Mouse (Mus musculus): ENCODE measurements around the gene Apoe.

Apoe gene

DNA sequence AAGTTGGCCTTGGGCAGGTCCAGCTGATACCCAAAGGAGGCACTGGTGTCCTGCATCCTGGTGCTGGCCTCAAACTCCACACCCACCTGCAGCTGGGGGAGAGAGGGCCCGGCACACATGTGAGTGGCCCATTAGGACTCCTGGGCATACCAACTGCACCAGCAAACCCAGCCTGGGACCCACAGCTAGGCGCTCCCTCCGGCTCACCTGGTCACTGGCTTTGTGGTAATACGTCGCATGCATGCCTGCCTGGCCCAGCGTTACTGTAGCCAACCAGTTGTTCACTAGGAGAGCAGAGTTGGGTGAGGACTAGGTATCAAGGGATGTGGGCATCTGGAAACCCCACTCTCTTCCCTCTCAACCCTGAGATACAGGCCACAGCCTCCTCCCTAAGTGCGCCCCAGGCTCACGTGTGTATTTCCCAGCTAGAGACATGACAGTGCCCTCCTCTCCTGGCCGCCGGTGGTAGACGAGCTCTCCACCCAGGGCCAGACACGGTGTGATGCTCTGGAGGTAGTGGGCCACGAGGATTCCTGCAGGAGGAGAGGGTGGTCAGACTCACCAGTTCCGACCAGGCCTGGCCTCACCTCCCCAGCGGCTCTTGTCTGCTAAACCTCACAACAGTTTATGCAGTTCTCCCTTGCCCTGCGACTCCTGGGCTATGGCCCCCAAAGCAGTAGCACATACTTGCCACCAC, 4.0 kb upstream of the Apoe start:
- H3K36me3 ChIP-seq (ENCODE audit: control insufficient read depth, insufficient read depth, low read length, poor library complexity, severe bottlenecking), result 0 out of 2 replicates have a peak, but pooled peaks cover under 1% of the 10 kb centered on the region
- no peak for DNase-seq (ENCODE audit: low read depth, low spot score)
- H3K27me3 ChIP-seq (ENCODE audit: control insufficient read depth, insufficient read depth, low read length, poor library complexity, severe bottlenecking), result no peaks in the 10 kb centered on the region

DNA sequence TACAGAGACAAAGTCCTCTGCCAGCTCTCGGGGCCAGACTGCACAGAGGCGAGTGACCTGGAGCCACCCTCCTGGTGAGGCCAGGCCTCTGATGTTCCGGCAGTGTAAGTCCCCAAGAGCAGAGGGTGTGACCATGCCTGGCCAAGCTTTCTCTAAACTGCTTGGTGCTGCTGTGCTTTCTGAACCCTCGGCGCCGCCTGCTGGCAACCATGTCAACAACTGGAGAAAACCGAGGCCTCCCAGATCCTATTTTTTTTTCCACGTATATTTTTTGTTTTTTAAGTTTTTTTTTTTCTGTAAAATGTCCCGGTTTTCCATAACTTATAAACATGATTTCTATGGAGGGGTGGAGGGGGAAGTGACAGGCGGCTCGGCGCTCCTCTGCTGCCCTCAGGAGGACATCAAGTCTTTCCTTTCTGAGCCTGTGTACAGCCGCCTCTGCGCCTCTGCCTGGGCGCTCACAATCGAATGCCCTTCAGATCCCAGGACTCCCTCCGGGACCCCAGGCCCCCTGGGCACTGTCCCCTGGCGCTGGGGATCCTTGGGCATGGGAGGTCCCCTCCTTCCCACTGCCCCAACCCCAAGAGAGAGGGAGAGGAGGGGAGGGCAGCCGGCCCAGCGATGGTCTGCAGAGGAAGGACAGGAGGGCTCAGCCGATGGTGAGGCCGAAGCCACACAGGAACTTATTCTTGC, 2.2 kb upstream of the Apoe start:
- peak; percentile 72 for DNase-seq (ENCODE audit: low read depth, low spot score)
- Histone ChIP-seq H3K36me3 (ENCODE audit: control insufficient read depth, insufficient read depth, low read length, poor library complexity, severe bottlenecking) (no peaks in the 10 kb centered on the region), H3K27me3 (ENCODE audit: control insufficient read depth, insufficient read depth, low read length, poor library complexity, severe bottlenecking) (no peaks in the 10 kb centered on the region)

DNA sequence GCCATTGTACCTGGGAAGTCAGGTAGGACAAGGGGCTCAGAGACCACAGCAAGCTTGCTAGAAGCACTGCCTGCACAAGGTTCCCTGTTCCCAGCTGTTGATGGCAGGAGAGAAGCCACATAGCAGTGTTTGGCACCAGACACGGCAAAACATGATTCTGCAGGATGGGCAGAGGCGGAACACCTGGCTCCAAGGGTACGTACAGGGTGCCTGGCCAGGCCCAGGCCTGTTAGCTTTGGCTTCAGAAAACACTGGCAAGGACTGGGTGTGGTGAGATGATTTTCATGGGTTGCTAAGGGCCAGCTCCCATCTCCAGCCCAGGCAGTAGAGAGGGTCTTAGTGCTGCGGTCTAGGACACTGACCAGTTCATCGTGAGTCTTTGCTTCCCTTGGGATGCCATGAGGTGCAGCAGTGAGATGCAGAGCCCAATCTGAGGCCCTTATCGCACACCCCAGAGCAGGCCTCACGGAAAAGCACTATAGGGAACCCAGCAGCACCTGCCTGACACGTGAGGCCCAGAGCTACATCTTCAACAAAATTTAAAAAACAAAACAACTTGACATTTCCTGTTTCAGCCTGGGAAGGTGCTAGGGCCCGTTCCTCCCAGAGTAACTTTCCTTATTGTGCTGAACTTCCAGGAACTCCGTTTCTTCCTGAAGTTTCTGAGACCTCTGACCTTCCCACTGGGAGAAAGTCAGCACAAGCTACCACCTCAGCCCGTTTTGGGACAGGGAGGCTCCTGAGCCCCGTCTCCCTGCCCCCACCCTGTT, 1.5 kb upstream of the Apoe start:
- no peaks in the 10 kb centered on the region for H3K36me3 ChIP-seq (ENCODE audit: control insufficient read depth, insufficient read depth, low read length, poor library complexity, severe bottlenecking)
- H3K27me3 ChIP-seq (ENCODE audit: control insufficient read depth, insufficient read depth, low read length, poor library complexity, severe bottlenecking), result no peaks in the 10 kb centered on the region
- peak; percentile 43 for DNase-seq (ENCODE audit: low read depth, low spot score)

DNA sequence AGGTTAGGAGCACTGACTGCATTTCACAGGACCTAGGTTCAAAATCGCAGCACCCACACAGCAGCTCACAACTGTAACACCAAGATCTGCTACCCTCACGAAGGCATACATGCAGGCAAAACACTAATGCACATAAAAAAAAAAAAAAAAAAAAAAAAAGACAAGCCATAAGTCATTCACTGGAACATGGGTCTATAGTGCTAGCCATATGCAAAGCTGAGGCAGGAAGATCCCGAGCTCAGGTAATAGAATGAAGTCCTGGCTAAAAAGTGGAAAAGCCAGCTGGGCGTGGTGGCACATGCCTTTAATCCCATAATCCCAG, 800 bp upstream of the Apoe start:
- H3K36me3 ChIP-seq (ENCODE audit: control insufficient read depth, insufficient read depth, low read length, poor library complexity, severe bottlenecking), result no peaks in the 10 kb centered on the region
- H3K27me3 ChIP-seq (ENCODE audit: control insufficient read depth, insufficient read depth, low read length, poor library complexity, severe bottlenecking), result no peaks in the 10 kb centered on the region
- no peak for DNase-seq (ENCODE audit: low read depth, low spot score)

DNA sequence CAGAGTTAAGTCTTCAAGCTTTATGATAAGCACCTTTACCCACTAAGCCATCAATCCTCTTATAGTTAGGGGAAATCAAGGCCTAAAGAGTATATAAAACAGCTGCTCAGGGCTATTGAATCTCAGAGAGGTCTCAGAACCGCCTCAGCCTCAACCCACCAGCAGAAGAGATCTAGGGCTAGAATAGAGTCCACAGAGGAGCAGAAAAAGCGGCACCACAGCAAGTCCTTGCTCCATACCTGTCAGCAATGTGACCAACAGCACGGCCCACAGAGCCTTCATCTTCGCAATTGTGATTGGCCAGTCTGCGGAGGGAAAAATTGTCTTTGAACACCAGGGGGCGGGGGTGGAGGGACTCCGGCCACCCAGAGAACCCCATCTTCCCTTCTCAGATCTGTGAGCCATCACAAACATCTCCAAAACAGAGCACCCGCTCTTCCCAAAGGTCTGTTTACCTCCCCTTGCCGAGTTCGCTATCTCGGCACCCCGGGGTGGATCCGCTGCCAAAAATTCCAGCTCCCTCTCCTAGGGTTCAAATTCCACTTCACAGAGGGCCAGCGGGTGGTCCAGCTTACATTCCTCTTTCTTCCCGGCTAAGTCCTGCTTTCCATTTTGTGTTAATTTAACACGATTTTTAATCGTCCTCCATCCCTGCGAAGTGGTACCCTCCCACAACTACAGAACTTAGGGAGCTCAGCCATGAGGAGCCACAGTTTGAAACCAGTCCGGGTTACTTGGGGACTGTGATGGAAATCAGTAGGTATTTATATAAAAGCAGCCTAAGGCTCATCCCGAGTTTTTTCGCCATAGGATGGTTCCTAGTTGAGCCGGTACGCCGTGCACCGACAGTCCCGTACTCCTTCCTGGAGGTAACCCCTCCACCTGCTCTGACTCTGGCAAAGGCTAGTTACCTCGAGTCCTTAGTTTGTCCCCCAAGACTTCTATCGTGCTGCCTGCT, 760 bp downstream of the Apoe start:
- no peaks in the 10 kb centered on the region for H3K36me3 ChIP-seq (ENCODE audit: control insufficient read depth, insufficient read depth, low read length, poor library complexity, severe bottlenecking)
- no peaks in the 10 kb centered on the region for H3K27me3 ChIP-seq (ENCODE audit: control insufficient read depth, insufficient read depth, low read length, poor library complexity, severe bottlenecking)
- DNase-seq (ENCODE audit: low read depth, low spot score), result peak; percentile 65

DNA sequence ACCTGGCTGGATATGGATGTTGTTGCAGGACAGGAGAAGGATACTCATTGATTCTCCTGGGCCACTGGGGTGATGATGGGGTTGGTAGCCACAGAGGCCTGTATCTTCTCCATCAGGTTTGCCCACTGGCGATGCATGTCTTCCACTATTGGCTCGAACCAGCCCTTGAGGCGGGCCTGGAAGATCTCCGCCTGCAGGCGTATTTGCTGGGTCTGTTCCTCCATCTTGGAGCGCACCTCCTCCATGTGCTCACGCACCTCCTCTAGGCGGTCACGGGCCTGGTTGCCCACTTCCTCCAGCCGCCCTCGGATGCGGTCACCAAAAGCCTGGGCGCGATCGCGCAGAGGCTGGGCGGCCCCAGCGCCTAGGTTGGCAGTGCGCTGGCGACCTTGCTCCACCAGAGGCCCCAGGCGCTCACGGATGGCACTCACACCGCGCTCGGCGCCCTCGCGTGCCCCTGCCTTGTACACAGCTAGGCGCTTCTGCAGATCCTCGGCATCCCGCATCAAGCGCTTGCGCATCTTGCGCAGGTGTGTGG, 2.6 kb downstream of the Apoe start:
- Histone ChIP-seq H3K27me3 (ENCODE audit: control insufficient read depth, insufficient read depth, low read length, poor library complexity, severe bottlenecking) (no peaks in the 10 kb centered on the region), H3K36me3 (ENCODE audit: control insufficient read depth, insufficient read depth, low read length, poor library complexity, severe bottlenecking) (no peaks in the 10 kb centered on the region)
- no peak for DNase-seq (ENCODE audit: low read depth, low spot score)

DNA sequence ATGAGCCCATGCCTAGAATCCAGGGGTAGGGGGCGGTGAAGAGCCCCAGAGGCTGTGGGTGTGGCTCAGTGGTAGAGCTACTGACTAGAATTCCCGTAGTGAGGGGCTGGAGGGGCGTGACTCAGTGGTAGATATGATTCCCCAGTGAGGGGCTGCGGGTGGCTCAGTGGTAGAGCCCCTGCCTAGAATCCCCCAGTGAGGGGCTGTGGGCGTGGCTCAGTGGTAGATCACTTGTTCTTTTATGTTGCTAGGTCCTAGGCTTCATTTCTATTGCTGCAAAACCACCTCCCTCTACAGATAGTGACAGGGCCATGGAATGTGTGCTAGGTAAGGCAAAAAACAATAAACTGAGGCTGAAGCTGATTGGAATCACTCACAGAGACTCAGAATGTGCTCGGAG, 3.1 kb downstream of the Apoe start:
- Histone ChIP-seq H3K36me3 (ENCODE audit: control insufficient read depth, insufficient read depth, low read length, poor library complexity, severe bottlenecking) (no peaks in the 10 kb centered on the region), H3K27me3 (ENCODE audit: control insufficient read depth, insufficient read depth, low read length, poor library complexity, severe bottlenecking) (no peaks in the 10 kb centered on the region)
- DNase-seq (ENCODE audit: low read depth, low spot score), result no peak

DNA sequence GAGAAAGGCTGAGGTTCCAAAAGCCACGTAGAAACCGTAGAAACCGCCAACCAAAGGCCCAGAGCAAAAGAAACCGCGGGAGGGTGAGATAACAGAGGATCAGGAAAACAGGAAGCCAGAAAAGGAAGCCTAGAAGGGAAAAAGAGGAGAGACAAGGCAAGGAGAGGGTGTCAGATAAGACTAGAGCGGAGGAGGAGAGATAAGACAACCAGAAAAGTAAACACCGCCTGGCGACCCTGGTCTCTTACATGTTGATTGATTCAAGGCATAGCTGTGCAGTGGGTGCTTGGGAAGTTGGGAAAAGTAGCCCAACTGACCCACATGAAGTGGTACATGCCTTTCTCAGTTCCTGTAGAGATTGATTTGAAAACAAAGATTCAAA, 3.8 kb downstream of the Apoe start:
- DNase-seq (ENCODE audit: low read depth, low spot score), result no peak
- Histone ChIP-seq H3K36me3 (ENCODE audit: control insufficient read depth, insufficient read depth, low read length, poor library complexity, severe bottlenecking) (no peaks in the 10 kb centered on the region), H3K27me3 (ENCODE audit: control insufficient read depth, insufficient read depth, low read length, poor library complexity, severe bottlenecking) (no peaks in the 10 kb centered on the region)

DNA sequence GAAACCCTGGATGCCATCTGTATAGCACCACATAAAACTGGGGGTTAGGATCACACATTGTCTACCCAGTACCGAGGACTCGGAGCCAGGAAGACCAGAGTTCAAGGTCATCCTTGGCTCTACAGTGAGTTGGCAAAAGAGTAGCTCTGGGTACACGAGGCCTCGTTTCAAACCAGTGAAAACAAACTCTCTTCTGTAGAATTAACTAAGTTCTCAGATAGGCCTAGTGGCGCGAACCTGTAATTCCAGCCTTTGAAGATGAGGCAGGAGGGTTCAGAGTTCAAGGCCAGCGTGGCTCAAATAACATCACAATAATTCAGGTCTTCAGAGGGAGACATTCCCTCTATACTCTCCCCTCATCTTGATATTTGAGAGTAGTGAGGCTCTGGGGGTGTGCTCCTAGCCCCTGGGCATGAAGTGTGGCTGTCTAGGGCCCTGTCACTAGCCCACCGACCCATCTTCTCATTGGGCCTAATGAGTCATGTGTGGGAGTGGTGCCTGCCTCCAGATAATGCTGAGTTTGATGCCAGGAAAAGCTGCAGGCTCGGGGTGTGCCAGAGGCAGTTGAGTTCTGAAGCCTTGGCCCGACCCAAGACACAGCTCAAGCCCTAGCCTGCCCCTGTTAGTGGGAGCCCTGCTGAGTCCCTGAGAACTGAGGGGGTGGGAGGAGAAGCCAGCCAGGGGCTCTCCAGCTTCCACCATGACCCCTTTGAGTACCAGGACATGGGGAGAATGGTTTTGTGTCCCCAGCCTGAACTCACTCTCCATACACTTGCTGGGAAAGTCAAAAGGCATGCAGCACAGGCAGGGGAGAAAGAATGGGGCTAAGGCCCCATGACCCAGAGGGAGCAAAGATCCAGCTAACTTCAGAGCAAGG, 4.4 kb downstream of the Apoe start:
- Histone ChIP-seq H3K36me3 (ENCODE audit: control insufficient read depth, insufficient read depth, low read length, poor library complexity, severe bottlenecking) (no peaks in the 10 kb centered on the region), H3K27me3 (ENCODE audit: control insufficient read depth, insufficient read depth, low read length, poor library complexity, severe bottlenecking) (no peaks in the 10 kb centered on the region)
- no peak for DNase-seq (ENCODE audit: low read depth, low spot score)

DNA sequence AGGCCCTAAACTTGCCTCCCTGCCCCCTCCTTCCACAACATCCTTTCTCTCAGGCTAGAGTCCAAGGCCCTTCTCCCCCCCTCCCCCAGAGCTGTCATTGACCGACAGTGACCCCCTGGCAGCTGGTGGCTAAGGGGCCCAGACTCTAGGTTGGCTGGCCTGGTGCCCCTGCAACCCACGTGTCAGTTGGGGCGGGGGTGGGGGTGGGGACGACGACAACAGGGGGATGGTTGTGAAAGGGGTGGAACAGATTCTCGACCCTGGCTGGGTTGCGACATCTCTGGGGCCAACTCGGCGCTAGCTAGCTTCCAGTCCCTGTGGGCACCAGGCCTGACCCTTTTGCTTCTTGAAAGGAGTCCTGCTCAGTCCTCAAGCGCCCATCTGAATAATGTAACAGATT, 5.6 kb downstream of the Apoe start:
- DNase-seq (ENCODE audit: low read depth, low spot score), result no peak

DNA sequence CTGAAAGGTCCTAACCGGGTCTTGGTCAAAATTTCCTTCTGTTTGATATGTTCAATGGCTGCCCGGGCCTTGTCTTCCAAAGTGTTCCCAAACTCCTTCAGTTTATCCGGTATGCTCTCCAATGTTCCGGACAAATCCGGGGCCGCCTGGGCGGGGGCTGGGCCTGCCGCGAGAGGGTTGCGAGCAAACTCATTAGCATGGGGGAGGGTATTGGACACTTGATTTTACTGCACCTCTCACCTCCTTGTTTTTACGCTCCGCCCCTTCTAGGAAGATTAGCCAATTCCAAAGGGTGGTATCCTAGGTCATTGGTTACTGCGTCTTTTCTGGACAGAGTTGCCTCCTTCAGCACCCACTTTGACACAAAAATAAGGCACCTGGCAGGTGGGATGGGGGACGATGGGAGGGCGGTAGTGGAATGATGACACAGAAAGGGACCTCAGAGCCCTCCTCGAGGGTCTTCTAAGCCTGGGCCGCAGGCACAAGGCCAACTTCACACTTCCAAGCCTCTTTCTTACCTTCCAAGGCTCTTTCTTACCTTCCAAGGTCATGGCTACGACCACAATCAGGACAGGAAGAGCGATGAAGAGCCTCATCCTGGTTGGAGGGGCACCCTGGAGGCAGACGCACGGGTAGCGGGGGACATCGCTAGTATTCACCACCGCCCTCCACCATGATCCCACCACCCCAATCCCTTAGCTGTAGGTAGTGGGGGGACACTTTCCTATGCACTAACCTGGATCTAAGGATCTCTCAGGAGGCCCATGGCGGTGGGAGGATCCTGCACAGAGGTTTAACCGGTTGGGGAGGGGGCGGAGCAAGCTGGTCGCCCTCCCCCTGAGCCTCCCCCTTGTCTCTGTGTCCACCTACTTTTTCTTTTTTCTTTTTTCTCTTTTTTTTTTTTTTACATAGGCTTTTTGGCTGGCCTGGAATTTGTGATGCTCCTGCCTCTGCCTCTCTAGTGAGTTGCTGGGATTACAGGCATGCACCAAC, 6.8 kb downstream of the Apoe start, which contains the start of gene Apoc1:
Apoc1 (minus strand) TSS at position 788 of the 993 bp plus-strand sequence.
- H3K36me3 ChIP-seq (ENCODE audit: control insufficient read depth, insufficient read depth, low read length, poor library complexity, severe bottlenecking), result no peaks in the 10 kb centered on the region
- DNase-seq (ENCODE audit: low read depth, low spot score), result no peak

More for the DNA sequence above, 5.6 kb downstream of the Apoe start:
- Histone ChIP-seq H3K36me3 (ENCODE audit: control insufficient read depth, insufficient read depth, low read length, poor library complexity, severe bottlenecking) (no peaks in the 10 kb centered on the region), H3K27me3 (ENCODE audit: control insufficient read depth, insufficient read depth, low read length, poor library complexity, severe bottlenecking) (no peaks in the 10 kb centered on the region)

DNA sequence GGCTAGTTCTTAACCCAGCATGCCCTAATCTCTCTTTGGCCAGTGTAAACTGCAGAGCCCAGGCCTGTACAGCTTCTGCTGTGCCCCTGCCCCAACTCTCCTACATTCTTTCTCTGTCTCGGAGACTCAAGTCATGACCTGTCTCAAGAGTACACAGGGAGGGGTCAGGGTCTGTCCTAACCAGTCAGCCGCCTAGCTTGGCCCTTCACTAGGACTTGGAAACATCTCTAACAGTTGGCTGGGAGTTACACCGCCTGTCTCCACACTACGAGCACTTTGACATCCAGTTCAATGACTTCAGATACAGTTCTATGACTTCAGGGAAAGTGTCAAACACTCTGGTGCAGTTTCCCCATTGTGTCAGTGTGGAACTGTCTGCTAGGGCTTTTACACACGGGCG, 7.6 kb downstream of the Apoe start:
- no peak for DNase-seq (ENCODE audit: low read depth, low spot score)
- H3K27me3 ChIP-seq (ENCODE audit: control insufficient read depth, insufficient read depth, low read length, poor library complexity, severe bottlenecking), result no peaks in the 10 kb centered on the region
- H3K36me3 ChIP-seq (ENCODE audit: control insufficient read depth, insufficient read depth, low read length, poor library complexity, severe bottlenecking), result no peaks in the 10 kb centered on the region

More for the DNA sequence above, 6.8 kb downstream of the Apoe start, which contains the start of gene Apoc1:
- no peaks in the 10 kb centered on the region for H3K27me3 ChIP-seq (ENCODE audit: control insufficient read depth, insufficient read depth, low read length, poor library complexity, severe bottlenecking)

Measured in splenic B cell, adult 2 months (primary cell).